Mouse (Mus musculus): ENCODE data around the gene Cfap69. TPM values are rescaled to one million over a fixed set of nuclear protein-coding genes. Genes with fewer than 3 reads are reported as not detected.
"Not testable (repeated sequence)": the region's sequence is repeated elsewhere in the genome, so short reads cannot be mapped to it uniquely, and the experiment has no call there.

Cfap69 gene
- total and polyA plus RNA-seq, 3 experiments, result 0.37 to 0.89 (median 0.49) TPM

DNA sequence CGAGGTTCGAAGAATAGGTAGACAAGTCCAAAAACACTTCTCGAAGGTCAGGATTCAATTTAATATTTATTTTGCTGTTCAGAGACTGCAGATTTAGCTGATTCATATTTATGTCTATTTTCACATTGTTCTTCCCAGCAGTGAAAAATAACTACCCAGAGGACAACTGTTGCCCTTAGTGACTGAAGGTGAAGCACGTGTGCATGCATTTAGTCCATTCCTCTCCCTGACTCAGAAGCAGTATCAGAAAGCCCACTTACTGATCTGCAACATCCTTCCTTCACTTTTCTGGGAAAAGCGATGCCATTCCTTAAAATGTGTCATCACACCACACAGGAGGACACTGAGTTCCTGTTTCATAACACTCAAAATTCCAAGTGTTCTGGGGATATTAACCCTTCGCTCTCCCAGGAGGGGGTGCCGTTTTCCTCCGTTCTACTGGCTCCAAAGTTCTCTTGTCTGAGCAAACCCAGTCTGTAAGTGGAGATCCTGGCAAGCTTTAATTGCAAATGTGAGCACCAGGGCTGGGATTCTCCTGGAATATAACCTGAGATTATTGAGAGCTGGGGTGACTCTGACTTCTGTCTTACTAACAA is 25.0 kb upstream of the Cfap69 start:
- Histone ChIP-seq H3K27me3 (ENCODE audit: control insufficient read depth, insufficient read depth, low read length) (peaks cover 3% of the 10 kb centered on the region), H3K4me3 (no peak overlapping the region), H3K36me3 (ENCODE audit: control insufficient read depth, insufficient read depth, low read length) (no peaks in the 10 kb centered on the region), H3K27ac (no peak overlapping the region), H3K9ac (ENCODE audit: low read depth, low read length) (no peak overlapping the region), H3K79me2 (replicated peaks; ENCODE audit: control insufficient read depth, insufficient read depth, low read length) (no peaks in the 10 kb centered on the region), H3K4me1 (ENCODE audit: control insufficient read depth, insufficient read depth, low read length) (no peaks in the 10 kb centered on the region)
- DNase-seq, result no peak
- no peak for TF ChIP-seq CTCF (IDR thresholded peaks at IDR 0.05)
- TF ChIP-seq POLR2A (IDR thresholded peaks at IDR 0.05; ENCODE audit: insufficient read depth, low read depth, low read length), result no peak
- no peak for TF ChIP-seq EP300 (IDR thresholded peaks at IDR 0.05; ENCODE audit: insufficient read depth, low read depth, low read length)
- intact Hi-C loops (cut with DNase I), result no loop called here
- 72% methylated on average over 8 of the region's 8 CpGs for WGBS

DNA sequence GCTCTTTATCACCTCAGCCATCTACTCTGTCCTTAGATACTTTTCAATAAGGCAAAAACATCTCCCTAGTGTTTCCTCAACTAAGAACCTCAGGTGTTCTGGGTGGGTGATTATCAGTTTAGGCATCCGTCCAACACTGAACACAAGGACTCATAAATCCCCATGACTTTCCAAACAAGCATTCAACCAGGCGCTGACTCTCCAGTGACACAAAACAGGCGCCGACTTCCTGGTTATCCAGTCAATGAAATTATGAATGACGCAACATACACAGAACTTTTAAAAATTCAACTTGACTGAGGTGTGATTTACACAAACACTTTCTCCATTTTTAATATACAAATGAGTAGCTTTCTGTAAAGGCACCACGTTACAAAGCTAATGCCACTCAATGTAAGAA is 24.2 kb upstream of the Cfap69 start:
- WGBS, result 77% methylated on average over 6 of the region's 6 CpGs
- Histone ChIP-seq H3K27me3 (ENCODE audit: control insufficient read depth, insufficient read depth, low read length) (no peaks in the 10 kb centered on the region), H3K4me1 (ENCODE audit: control insufficient read depth, insufficient read depth, low read length) (no peaks in the 10 kb centered on the region), H3K36me3 (ENCODE audit: control insufficient read depth, insufficient read depth, low read length) (no peaks in the 10 kb centered on the region), H3K4me3 (no peak overlapping the region), H3K27ac (no peak overlapping the region), H3K9ac (ENCODE audit: low read depth, low read length) (no peak overlapping the region), H3K79me2 (replicated peaks; ENCODE audit: control insufficient read depth, insufficient read depth, low read length) (no peaks in the 10 kb centered on the region)
- TF ChIP-seq EP300 (IDR thresholded peaks at IDR 0.05; ENCODE audit: insufficient read depth, low read depth, low read length), result no peak
- no peak for TF ChIP-seq CTCF (IDR thresholded peaks at IDR 0.05)
- no peak for TF ChIP-seq POLR2A (IDR thresholded peaks at IDR 0.05; ENCODE audit: insufficient read depth, low read depth, low read length)
- intact Hi-C loops (cut with DNase I), result no loop called here
- no peak for DNase-seq

DNA sequence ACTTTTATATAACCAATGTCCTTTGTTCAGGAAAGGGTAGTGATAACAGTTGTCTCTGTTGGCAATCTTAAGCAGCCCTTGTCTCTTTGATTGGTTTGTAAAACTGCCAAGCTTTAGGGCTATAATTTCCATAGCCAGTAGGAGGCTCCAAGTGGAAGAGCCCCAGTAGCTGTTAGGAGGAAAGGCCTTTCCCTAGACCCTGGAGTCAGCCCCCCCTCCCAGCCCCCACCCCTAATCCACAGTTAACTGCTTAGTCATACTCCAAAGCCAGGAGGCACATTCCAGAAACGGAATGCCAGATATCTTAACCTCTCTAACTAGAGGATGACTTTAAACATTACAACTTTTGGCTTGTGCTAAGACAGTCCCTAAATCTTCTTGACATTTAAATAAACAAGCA is 22.9 kb upstream of the Cfap69 start:
- DNase-seq, result no peak
- WGBS, result 18% methylated on average over 1 of the region's 1 CpGs
- Histone ChIP-seq H3K4me3 (no peak overlapping the region), H3K9ac (ENCODE audit: low read depth, low read length) (no peak overlapping the region), H3K27me3 (ENCODE audit: control insufficient read depth, insufficient read depth, low read length) (no peaks in the 10 kb centered on the region), H3K79me2 (replicated peaks; ENCODE audit: control insufficient read depth, insufficient read depth, low read length) (no peaks in the 10 kb centered on the region), H3K4me1 (ENCODE audit: control insufficient read depth, insufficient read depth, low read length) (no peaks in the 10 kb centered on the region), H3K36me3 (ENCODE audit: control insufficient read depth, insufficient read depth, low read length) (no peaks in the 10 kb centered on the region), H3K27ac (no peak overlapping the region)
- TF ChIP-seq POLR2A (IDR thresholded peaks at IDR 0.05; ENCODE audit: insufficient read depth, low read depth, low read length) (no peak), EP300 (IDR thresholded peaks at IDR 0.05; ENCODE audit: insufficient read depth, low read depth, low read length) (no peak), CTCF (IDR thresholded peaks at IDR 0.05) (no peak)
- intact Hi-C loops (cut with DNase I), result no loop called here

DNA sequence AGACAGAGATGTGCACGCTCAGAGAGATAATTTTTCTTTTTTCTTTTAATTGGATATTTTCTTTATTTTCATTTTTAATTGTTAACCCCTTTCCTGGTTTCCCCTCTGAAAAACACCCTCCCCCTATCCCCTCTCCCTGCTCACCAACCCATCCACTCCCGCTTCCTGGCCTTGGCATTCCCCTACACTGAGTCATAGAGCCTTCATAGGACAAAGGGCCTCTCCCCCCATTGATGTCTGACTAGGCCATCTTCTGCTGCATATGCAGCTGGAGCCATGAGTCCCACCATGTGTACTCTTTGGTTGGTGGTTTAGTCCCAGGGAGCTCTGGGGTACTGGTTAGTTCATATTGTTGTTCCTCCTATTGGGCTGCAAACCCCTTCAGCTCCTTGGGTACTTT is 20.9 kb upstream of the Cfap69 start:
- H3K27me3 ChIP-seq (ENCODE audit: control insufficient read depth, insufficient read depth, low read length); H3K9ac ChIP-seq (ENCODE audit: low read depth, low read length); H3K36me3 ChIP-seq (ENCODE audit: control insufficient read depth, insufficient read depth, low read length); H3K27ac ChIP-seq; H3K4me3 ChIP-seq; DNase-seq; H3K79me2 ChIP-seq (replicated peaks; ENCODE audit: control insufficient read depth, insufficient read depth, low read length); H3K4me1 ChIP-seq (ENCODE audit: control insufficient read depth, insufficient read depth, low read length); intact Hi-C loops (cut with DNase I): not testable (repeated sequence)
- WGBS, result 74% methylated on average over 2 of the region's 2 CpGs

DNA sequence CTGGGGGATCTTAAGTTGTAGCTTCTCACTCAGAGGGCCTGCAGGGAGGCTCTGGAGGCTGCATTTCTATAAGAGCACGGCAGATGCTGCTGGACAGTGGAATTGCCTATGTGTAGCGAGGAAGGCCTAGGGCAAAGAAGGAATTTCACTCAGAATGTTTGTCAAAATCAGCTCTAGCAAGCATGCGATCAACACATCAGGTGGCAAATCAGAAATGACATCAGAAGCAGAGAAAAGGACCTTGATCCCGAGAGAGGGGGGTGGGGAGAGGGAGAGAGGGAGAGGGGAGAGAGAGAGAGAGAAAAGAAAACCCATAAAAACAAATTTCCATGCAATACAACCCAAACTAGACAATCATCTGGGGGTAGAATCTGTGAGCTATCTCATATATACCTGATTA is 19.3 kb upstream of the Cfap69 start:
- TF ChIP-seq POLR2A (IDR thresholded peaks at IDR 0.05; ENCODE audit: insufficient read depth, low read depth, low read length), result no peak
- Histone ChIP-seq H3K27me3 (ENCODE audit: control insufficient read depth, insufficient read depth, low read length) (no peaks in the 10 kb centered on the region), H3K9ac (ENCODE audit: low read depth, low read length) (no peak overlapping the region), H3K4me3 (no peak overlapping the region), H3K79me2 (replicated peaks; ENCODE audit: control insufficient read depth, insufficient read depth, low read length) (no peaks in the 10 kb centered on the region), H3K4me1 (ENCODE audit: control insufficient read depth, insufficient read depth, low read length) (no peaks in the 10 kb centered on the region), H3K27ac (no peak overlapping the region), H3K36me3 (ENCODE audit: control insufficient read depth, insufficient read depth, low read length) (no peaks in the 10 kb centered on the region)
- 70% methylated on average over 4 of the region's 4 CpGs for WGBS
- DNase-seq, result no peak
- intact Hi-C loops (cut with DNase I), result no loop called here

DNA sequence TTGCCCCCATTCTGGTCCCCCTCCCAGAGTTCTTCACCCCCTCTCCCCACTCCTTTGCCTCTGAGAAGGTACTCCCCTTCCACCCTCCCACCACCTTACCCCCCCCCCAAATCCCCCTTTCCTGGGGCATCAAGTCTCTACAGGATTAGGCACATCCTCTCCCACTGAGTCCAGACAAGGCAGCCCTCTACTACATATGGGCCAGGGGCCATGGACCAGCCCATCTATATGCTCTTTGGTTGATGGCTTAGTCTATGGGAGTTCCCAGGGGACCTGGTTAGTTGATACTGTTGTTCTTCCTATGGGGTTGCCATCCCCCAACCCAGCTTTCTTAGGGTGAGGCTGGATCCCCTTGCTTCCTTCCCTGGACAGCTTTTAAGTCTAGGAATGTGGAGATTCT is 15.4 kb upstream of the Cfap69 start:
- H3K27me3 ChIP-seq (ENCODE audit: control insufficient read depth, insufficient read depth, low read length), result no peaks in the 10 kb centered on the region
- DNase-seq, result no peak
- no peak for TF ChIP-seq CTCF (IDR thresholded peaks at IDR 0.05)
- TF ChIP-seq EP300 (IDR thresholded peaks at IDR 0.05; ENCODE audit: insufficient read depth, low read depth, low read length), result no peak
- TF ChIP-seq POLR2A (IDR thresholded peaks at IDR 0.05; ENCODE audit: insufficient read depth, low read depth, low read length), result no peak
- no peak overlapping the region for H3K9ac ChIP-seq (ENCODE audit: low read depth, low read length)
- H3K27ac ChIP-seq, result no peak overlapping the region
- H3K79me2 ChIP-seq (replicated peaks; ENCODE audit: control insufficient read depth, insufficient read depth, low read length), result no peaks in the 10 kb centered on the region
- no peaks in the 10 kb centered on the region for H3K36me3 ChIP-seq (ENCODE audit: control insufficient read depth, insufficient read depth, low read length)
- H3K4me3 ChIP-seq, result no peak overlapping the region
- no peaks in the 10 kb centered on the region for H3K4me1 ChIP-seq (ENCODE audit: control insufficient read depth, insufficient read depth, low read length)
- intact Hi-C loops (cut with DNase I), result no loop called here

Measured in heart, adult 2 months (tissue).